Mouse (Mus musculus) heart, postnatal 25 days (tissue): Measurements from ENCODE around the gene Hes1. TPM values are rescaled to one million over a fixed set of nuclear protein-coding genes. Genes with fewer than 3 reads are reported as not detected.

ENCODE experiments used
- DNase-seq: peaks from one replicate; pipeline ENCODE4 v3.0.0; 2022; ENCODE audit warnings: low spot score
- intact Hi-C: fragments of 180-260 bp; cut with DNase I; formaldehyde crosslinking; loops from one replicate; pipeline ENCODE4 v1.15.1; 2025
- total RNA-seq, 2 experiments: library from RNA; stranded (reverse); gene quantifications; 2 replicates each; pipeline ENCODE4 v1.2.3; 2021

Gene Hes1
- total RNA-seq = 10 to 100 TPM; 24.0 to 27.4 TPM

DNA sequence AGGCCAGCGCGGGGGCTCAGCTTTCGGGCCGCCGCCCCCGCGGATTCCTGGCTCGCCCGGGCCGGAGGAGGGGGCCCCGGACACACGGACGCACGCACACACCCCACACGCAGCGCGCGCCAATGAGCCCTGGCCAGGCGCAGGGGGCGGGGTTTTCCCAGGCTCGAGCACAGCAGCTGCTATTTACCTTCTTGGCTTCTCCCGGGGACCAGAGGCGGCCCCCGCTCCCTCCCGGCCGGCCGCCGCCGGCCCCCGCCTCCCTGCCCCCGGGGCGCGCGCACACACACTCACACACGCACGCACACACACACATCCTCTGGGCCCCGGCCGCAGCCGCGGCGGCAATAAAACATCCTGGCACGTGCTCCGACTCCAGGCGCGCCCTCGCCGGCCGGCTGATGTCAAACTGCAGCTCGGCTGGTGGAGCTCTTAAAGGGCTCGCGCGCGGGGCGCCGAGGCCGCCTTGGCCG, at the start of gene Hes1:
Gene Hes1 (plus strand): TSS at position 401 of the 470 bp plus-strand sequence.
- DNase-seq = peak; percentile 93
- intact Hi-C loops = loop anchor here (1.0 to 5.0 kb wide), 2 partner anchors 118 to 182 kb away; no protein-coding TSS in a partner anchor

DNA sequence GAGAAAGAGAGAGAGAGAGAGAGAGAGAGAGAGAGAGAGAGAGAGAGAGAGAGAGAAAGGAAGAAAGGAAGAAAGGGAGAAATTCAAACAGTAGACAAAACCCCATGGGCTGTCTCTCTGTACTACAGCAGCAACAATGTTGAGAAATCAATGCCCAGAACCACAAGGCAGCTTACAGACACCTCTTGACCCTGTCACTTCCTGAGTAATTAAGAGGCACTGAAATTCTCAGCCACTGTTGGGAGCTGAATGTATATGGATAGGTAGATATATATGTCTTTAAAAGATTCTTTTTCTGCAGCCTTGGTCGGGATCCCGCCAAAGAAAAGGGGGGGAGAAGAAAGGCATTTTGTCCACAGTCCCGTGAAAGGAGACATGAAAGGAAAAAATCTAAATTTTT, 48.1 kb upstream of the Hes1 start:
- intact Hi-C loops = no loop called here
- DNase-seq = no peak

DNA sequence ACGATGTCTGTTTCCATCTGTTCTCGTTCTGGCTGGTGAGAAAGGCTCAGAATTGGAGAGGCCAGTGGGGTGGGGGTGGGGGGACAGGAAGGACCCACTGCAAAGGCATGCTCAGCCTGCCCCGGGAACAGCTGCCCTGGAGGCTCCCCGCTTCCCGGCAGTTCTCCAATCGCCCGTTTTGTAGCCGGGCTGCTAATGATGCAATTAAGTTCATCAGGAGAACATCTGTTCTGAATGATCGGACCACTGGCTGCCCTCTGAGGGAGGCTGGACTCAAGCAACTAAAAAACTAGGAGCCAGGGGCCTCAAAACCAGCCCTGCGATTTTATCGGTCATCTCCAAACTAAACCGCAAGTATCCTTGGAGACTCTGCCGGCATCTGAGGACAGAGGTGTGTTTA, 44.1 kb upstream of the Hes1 start:
- intact Hi-C loops = no loop called here
- peak; percentile 45 for DNase-seq

DNA sequence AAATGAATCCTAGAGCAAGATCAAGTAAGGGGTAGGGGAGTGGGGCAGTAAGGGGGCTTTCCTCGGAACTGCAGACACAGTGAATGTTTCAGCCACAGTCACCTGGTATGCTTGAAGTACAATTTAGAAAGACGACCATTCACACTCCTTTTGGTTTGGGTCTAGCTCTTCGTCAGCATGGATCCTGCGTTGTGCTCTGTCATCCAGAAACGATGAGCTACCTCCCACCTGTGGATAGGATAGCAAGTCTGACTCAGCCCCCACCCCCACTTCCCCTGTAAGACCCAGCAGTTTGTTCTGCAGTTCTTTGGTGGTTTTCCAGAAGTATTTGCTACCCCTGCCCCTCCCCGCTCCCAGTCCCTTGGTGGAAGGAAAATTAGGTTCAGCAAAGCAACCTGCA, 41.8 kb upstream of the Hes1 start:
- no peak for DNase-seq
- intact Hi-C loops = no loop called here

DNA sequence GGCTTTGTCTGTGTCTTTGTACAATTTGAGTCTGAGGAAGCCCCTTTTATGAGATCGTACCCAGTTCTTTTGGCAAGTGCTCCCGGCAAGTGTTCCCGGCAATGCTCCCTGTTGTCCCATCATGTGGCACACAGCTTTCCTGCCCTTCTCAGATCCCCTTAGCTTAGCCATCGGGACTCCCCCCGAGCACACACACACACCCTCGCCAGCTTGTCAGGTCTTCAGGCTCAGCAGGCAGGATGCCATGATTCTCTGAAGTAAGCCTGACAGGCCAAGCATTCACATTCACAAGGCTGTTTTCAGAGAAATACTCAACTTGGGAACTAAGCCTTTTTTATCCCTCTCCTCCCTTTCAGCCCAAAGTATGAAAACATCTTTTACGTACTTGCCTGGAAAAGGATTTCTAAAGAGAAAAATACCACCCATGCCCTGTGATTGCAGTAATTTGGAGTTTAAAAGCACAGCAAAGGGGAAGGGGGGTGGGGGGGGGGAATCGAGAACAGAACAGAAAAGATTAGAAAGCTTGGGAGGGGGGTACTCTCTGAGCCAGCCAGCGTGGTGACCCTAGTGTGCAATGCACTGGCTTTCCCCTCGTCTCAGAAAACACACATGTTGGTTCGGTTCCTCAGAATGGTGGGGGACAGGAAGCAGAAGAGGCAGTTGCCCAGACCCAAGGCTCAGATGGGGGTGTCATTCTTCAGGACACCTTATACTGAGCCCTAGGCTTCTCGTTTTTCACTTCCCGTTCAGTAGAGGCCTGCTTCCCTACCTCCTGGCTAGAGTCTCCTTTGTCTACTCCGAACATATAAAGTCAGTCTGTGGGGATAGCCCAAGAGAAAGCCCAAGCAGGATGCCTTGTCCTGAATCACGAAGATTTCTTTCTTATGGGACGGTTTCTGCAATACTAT, 41.0 kb upstream of the Hes1 start:
- intact Hi-C loops = no loop called here

DNA sequence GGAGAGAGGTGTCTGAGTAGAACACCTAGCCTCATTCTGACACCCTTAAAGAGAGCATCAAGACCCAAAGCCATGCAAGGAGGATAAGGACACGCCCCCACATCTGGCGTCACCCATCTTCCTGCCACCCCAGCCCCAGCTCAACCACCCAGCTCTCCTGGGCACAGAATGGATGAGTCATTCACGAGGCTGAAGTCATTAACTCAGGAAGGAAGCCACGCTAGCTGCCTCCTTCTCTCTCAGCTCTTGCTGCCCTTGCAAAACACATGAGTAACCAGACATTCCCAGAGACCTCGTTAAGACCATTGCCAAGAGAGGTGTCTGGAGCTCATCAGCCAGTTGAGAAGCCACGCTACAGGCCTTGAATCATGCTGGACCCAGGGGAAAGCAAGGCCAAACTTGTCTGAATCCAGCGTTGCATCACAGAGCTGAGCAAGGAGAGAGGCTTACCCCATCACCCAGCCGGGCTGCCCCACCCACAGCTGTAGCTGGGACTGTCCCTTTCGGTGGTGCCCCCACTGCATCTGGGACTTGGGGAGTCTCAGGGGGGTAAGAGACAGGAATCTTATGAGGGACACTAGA, 39.4 kb upstream of the Hes1 start:
- intact Hi-C loops = no loop called here
- peak; percentile 51 for DNase-seq

More for the DNA sequence above, 41.0 kb upstream of the Hes1 start:
- DNase-seq = no peak

DNA sequence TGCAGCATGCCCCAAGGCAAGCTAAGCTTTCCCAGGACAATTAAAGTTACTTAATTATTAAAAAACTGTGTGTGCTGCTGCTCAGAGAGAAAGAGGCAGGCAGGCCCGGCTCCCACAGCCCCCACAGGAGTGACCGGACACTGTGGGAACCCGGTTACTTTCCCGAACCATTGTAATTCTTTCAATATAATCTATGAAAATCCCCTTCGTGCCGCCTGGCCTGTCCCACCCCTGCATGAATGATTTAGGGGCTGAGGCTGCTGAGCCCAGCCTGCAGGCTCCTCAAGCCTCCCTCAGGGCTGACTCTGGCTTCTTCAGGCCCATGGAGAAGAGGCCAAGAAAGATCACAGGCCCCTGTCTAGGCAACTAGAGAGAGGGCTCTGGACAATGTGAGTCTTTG, 36.0 kb upstream of the Hes1 start:
- intact Hi-C loops = no loop called here
- DNase-seq = no peak

DNA sequence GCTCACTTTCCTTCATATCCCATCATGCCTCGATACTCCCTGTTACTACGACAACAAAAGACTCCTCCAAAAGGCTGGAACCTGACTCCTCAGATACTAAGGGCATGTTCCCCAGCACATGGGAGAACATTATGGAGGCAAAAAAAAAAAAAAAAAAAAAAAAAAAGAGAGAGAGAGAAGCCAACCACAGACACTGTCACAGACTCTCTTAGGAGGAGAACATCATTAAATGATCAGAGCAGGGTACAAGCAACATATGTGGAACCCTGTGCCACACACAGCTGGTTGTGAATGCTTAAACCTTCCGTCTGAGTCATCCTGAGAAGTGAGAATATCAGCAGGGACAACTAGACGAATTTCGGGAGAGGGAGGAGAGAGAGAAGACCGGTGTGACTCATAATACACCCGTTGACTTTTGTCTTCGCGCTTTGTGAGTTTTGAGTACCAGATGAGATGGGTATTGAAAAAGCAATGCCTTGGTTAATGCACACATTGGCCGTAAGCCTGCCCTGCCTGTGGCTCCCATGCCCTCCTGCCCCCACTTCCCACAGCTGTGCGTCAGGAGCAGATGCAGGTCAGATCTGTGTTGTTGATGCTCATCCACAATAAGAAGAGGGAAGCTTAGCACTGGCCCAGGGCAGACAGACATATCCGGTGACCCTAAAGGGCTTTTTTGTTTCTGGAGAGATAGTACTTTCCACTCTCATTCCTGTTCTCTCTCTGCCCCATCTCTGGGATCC, 34.8 kb upstream of the Hes1 start:
- no peak for DNase-seq
- intact Hi-C loops = no loop called here

DNA sequence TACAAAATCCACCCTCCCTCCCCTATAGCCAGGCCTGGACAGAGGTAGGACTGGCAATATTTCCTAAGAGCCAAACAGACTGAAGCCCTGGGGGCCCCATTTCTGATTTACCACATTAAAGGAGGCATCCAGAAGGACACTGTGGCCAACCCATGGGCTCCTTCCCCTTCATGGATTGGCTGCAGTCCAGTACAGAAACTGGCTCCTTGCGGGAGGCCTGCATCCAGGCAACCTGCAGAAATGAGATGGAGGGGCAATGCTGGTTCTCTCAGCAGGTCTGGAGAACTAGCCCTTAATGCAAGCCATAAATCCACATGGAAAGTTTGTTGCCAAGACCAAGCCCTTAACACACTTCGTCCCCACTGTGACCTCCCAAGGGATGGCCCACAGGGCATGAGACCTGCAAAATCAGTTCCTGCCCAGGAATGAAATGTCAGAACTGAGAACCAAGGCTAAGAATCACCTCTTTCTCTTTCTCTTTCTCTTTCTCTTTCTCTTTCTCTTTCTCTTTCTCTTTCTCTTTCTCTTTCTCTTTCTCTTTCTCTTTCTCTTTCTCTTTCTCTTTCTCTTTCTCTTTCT, 31.8 kb upstream of the Hes1 start:
- DNase-seq = no peak
- intact Hi-C loops = no loop called here

DNA sequence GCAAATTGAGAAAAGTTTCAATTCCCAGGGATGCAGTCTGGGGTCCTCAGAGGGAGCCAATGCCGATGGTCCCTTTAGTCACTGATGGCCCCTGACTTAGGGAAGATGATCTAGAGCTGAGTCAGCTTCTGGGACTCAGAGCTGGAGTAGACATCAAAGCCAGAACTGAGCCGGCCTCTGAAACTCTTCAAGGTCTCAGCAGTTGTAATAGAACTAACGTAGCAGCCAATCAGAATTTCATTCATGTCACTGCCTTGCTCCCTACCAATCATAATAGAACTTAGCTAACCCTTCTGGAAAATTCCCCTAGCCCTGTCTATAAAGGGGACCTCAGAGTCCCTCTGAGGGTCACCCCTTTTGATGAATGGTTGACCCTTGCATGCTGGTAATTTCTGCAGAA, 30.8 kb upstream of the Hes1 start:
- intact Hi-C loops = no loop called here
- DNase-seq = no peak

DNA sequence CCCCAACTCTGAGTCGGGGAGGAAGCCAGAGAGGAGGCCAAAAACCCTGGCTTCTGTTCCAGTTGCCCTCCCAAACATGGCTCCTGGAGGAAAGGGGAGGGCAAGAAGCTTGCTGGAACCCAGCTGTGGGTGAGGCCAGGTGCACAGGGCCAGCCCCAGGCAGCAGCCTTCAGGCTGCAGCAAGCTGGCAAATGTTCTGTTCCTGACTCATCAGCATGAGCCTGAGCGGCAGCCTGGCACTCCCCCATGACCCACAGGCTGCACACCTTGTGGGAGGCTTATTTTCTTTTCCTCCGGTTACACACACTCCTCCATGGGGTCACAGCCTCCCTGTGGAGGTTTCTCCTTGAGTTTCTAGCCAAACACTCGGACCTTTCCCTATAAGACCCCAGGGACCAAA, 30.2 kb upstream of the Hes1 start:
- intact Hi-C loops = no loop called here
- no peak for DNase-seq

DNA sequence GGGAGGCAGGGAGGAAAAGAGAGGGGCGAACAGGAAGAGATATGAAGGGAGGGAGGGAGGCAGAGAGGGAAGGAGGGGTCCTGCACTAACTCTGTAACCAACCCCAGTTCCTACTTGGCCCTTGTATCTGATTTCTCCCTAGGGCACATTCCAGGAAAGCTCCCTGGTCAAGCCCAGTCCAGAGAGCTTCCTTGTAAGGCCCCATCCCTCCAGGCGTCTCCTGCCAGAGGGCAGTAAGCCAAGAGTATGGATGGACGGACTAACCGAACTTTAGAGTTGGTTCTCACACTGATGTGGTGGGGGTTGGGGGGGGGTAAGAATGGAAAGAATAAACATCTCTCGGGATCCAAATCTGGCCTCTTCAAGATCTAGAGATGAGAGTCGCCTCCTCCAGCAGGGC, 29.7 kb upstream of the Hes1 start:
- DNase-seq = no peak
- intact Hi-C loops = no loop called here

DNA sequence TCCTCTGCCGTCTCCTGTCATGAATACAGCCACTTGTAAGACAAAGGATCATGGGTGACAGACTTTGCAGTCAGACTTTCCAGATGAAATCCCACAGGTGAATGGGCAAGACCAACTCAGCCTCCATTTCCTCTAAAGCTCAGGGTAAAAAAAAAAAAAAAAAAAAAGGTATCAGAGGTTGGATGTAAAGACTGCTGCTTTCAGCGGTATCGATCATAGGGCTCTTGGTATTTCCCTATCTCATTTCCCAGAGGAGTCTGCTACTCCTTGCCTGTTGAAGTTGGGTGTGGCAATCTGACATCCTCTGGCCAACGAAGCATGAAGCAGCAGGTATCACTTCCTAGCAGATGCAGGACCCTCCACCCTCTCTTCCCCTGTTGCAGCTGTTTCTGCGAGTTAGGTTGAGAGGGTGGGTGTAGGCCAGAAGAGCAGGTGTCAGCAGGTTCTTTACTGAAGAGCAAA, 29.2 kb upstream of the Hes1 start:
- DNase-seq = no peak
- intact Hi-C loops = no loop called here

DNA sequence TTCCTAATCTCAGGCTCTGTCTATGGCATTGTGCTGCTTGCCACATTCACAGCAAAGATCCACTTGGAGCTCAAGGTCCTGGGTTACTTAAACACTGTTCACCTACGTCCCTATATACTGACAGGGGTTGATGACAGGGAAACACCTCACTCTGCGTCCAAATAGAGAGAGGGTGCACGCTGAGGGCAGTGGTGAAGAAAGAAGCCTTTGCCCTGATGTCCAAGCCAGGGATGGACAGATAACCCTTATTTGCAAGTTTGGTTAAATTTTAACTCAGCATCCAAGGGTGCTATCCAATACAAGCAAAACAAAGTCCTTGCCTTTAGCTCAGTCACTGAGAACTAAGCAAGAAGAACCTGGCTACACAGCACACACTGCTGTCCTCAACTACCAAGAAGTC, 28.1 kb upstream of the Hes1 start:
- intact Hi-C loops = no loop called here
- no peak for DNase-seq

DNA sequence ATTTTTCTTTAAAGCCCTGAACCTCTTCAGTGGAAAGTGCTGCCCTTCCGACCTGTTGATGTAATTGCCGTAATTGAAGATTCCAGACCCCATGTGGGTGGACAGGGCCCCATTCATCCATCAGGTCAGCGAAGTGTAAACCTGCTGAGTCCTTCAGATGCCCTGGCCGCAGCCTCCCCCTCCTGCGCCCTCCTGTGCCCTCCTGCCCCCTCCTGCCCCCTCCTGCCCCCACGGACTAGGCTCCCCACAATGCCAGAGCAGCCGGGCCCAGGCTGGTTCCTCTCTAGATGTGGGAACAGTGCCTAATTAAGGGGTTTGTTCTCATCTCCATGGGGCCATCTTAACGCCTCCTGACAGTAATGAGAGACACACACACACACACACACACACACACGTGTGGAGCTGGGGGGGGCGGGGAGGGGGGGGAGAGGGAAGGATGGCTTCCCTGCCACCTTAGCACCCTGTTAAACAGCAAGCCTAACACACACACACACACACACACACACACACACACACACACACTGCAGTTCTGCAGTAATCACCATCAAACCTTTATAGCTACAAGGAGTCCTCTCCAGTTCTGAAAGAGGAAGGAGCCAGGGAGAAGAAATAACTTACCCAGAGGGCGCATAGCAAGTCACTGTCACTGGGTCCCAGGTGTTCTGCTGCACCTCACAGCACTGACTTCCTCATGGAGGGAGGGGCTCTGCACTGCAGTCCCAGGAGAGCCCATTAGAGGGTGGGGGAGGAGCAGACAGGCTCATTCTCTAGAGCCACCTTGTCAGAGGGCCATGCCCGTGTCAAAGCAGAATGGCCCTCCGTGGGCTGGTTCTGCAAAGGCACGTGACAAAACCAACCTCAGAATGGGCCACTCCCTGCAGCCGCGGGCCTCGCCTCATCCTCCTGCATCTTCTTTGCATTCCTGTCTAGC, 25.3 kb upstream of the Hes1 start:
- intact Hi-C loops = no loop called here
- no peak for DNase-seq

DNA sequence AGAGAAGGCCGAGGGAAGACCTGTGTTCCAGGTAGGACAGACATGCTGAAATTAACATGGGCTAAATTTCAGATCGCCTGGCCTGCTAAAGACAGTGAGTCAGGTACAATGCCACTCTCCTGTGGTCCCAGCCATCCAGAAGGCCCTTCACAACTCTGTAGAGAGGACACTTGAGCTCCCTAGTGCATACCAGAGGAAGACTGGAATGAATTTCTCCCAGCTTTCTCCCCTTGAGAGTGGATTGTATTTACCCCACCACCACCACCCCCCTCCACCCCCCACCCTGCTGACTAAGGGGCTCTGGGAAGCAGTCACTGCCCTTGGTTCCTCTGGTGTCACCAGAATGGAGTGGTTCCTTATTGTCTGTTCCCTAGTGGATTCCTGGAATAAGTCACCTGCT, 24.3 kb upstream of the Hes1 start:
- intact Hi-C loops = no loop called here
- DNase-seq = no peak

DNA sequence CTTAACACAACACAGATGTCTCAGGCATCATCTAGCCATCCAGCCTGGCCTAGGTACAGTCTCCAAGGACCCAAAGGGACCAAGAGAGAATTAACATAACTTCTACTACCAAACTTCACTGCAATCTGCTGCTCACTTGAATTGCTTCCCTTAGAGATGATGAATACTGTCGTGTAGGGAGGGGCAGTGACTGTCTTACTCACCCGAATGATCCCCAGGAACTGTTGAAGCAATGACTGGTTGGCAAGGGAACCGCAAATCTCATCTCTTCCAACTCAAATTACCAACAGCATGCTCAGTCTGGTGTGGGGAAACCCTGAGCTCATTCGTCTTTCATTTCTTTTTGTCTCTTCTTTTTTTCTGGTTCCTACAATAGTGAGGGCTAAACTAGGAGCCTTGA, 21.3 kb upstream of the Hes1 start:
- no peak for DNase-seq
- intact Hi-C loops = no loop called here

DNA sequence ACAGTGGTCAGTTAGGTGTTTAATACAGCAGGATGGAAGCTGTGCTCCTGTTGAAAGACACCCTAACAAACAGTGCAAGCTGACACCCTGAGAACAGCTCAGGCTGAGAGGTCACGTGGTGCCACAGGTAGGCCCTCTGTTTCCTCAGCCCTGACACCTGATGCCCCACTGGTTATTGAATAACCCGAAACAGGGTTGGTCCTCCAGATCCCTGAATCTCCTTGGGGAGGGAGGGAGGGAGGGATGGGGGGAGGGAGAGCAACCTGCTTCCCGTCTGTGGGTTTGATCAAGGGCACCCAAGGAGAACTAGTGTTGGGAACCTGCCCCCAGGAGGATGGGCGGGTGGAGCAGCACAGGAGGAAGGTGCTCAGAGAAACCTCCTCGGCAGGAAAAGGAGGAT, 18.6 kb upstream of the Hes1 start:
- intact Hi-C loops = no loop called here
- DNase-seq = no peak

DNA sequence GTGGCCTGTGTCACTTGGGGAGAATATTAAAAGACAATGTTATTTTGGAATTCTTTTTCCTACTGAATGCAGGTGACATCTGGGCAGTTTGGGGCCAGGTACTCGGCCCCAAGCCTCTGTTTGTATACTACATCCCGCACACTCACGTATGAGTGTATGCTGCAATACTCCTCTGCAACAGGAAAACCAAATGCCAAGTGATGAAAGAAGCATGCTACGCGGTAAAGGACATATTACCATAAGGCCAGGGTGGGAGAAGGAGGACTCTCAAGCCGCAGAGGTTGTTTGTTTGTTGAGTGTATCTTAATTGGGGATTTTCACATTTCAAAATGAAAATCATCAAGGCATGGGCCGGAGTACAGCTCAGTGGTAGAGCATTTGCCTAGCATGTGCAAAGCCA, 17.2 kb upstream of the Hes1 start:
- no peak for DNase-seq
- intact Hi-C loops = no loop called here
